8 mouse cellular contexts compared by ENCODE assay signal in genomic region chr8:84973803-84974542, GRCm38 (mm10). TPM values are rescaled to one million over a fixed set of nuclear protein-coding genes. Genes with fewer than 3 reads are reported as not detected.
A peak's percentile ranks its signal among the peaks of the same experiment; 100 is the strongest.
DNase-seq lines count a peak whose midpoint lies in the region; ATAC-seq and TF ChIP-seq lines count a peak whose summit lies in the region.

No protein-coding gene starts in this region.

- H3K27me3 ChIP-seq in kidney, embryonic 14.5 days (ENCODE audit: control insufficient read depth, insufficient read depth, low read length), result no peaks in the 10 kb centered on the region; the same call in 1 of the 2 replicates
- no peaks in the 10 kb centered on the region for H3K27me3 ChIP-seq in liver, embryonic 11.5 days (replicated peaks; ENCODE audit: control insufficient read depth, insufficient read depth, low read length)

- H3K27ac ChIP-seq in kidney, embryonic 14.5 days (ENCODE audit: low read depth, low read length), result no peak overlapping the region
- H3K27ac ChIP-seq in ES-E14 (ENCODE audit: insufficient read depth, low read depth, low read length, poor library complexity, severe bottlenecking), result no peak overlapping the region
- no peak overlapping the region for H3K27ac ChIP-seq in bone marrow, adult 2 months (ENCODE audit: control insufficient read depth, insufficient read depth, low read depth, low read length, poor library complexity)
- peak overlapping the region; percentile 96 for H3K27ac ChIP-seq in liver, embryonic 11.5 days (ENCODE audit: low read depth, low read length)

- intact Hi-C loops in heart, postnatal 10 days (cut with DNase I), result loop anchor here (1.0 to 2.0 kb wide), 2 partner anchors 16 to 51 kb away; partner anchors contain the start of genes Asna1 and Hook2

- no peak overlapping the region for H3K4me3 ChIP-seq in kidney, embryonic 14.5 days (ENCODE audit: low read length)
- H3K4me3 ChIP-seq in ES-E14 (ENCODE audit: insufficient read depth in 1 of 2, low read depth in 1 of 2, low read length in 2 of 2, poor library complexity in 1 of 2, severe bottlenecking in 1 of 2), result no peak overlapping the region
- H3K4me3 ChIP-seq in bone marrow, adult 2 months (replicated peaks; ENCODE audit: control insufficient read depth, low read depth, low read length), result no peak overlapping the region
- peak overlapping the region; percentile 78 for H3K4me3 ChIP-seq in liver, embryonic 11.5 days (ENCODE audit: low read depth, low read length)

- WGBS in kidney, embryonic 14.5 days, result 76% methylated on average over 4 of the region's 4 CpGs
- WGBS in bone marrow, adult 2 months, result 70% methylated on average over 4 of the region's 4 CpGs
- 70% methylated on average over 4 of the region's 4 CpGs for WGBS in liver, embryonic 11.5 days

- peaks cover 38% of the 10 kb centered on the region for H3K36me3 ChIP-seq in kidney, embryonic 14.5 days (ENCODE audit: control insufficient read depth, insufficient read depth, low read length)
- H3K36me3 ChIP-seq in ES-E14 (ENCODE audit: control insufficient read depth, insufficient read depth, low read length, poor library complexity, severe bottlenecking), result peaks cover 15% of the 10 kb centered on the region
- peaks cover 38% of the 10 kb centered on the region for H3K36me3 ChIP-seq in liver, embryonic 11.5 days (ENCODE audit: control insufficient read depth, insufficient read depth, low read length)

- peaks cover 36% of the 10 kb centered on the region for H3K4me1 ChIP-seq in kidney, embryonic 14.5 days (ENCODE audit: control insufficient read depth, insufficient read depth, low read length)
- peaks cover 3 to 4% of the 10 kb centered on the region in 2 experiments; a peak in 2 of 4 replicates for H3K4me1 ChIP-seq in ES-E14 (ENCODE audit: control insufficient read depth in 2 of 2, insufficient read depth in 2 of 2, low read length in 2 of 2, poor library complexity in 1 of 2)
- peaks cover 3% of the 10 kb centered on the region; the same call in 1 of the 2 replicates for H3K4me1 ChIP-seq in bone marrow, adult 2 months (ENCODE audit: control insufficient read depth, insufficient read depth, low read length)
- H3K4me1 ChIP-seq in liver, embryonic 11.5 days (replicated peaks; ENCODE audit: control insufficient read depth, insufficient read depth, low read length), result peaks cover 54% of the 10 kb centered on the region

- DNase-seq in kidney, adult 11 months, result peak; percentile 74
- no peak for DNase-seq in ES-E14 (ENCODE audit: low read depth, low spot score)
- DNase-seq in heart, postnatal 10 days, result peak; percentile 78 to 82
- no peak for DNase-seq in liver, embryonic 11.5 days (ENCODE audit: low spot score)
- peak; percentile 82 for DNase-seq in retina, embryonic 14.5 days (ENCODE audit: low spot score)
- DNase-seq in urinary bladder, postnatal 25 days (ENCODE audit: low spot score), result no peak

- TF ChIP-seq CTCF in bone marrow, adult 2 months (IDR thresholded peaks at IDR 0.05; ENCODE audit: control insufficient read depth, insufficient read depth, low read length), result peak; percentile 86

- H3K9ac ChIP-seq in kidney, embryonic 14.5 days (ENCODE audit: low read depth, low read length), result no peak overlapping the region
- no peak overlapping the region for H3K9ac ChIP-seq in ES-E14 (ENCODE audit: insufficient read depth, low read depth, low read length, poor library complexity, severe bottlenecking)
- peak overlapping the region; percentile 32; the same call in 1 of the 2 replicates for H3K9ac ChIP-seq in liver, embryonic 11.5 days (ENCODE audit: low read depth, low read length)

- no peak; the same call in 1 of the 2 replicates for ATAC-seq in kidney, embryonic 14.5 days (ENCODE audit: low FRiP score, low TSS enrichment)
- no peak for ATAC-seq in liver, embryonic 11.5 days (replicated peaks; ENCODE audit: low FRiP score)

- no peaks in the 10 kb centered on the region for H3K9me3 ChIP-seq in kidney, embryonic 14.5 days (ENCODE audit: control insufficient read depth, low read length)
- no peaks in the 10 kb centered on the region for H3K9me3 ChIP-seq in ES-E14 (ENCODE audit: control insufficient read depth, insufficient read depth, low read depth, low read length)
- no peaks in the 10 kb centered on the region for H3K9me3 ChIP-seq in liver, embryonic 11.5 days (ENCODE audit: control insufficient read depth, low read length)

- no peak overlapping the region for H3K4me2 ChIP-seq in kidney, embryonic 14.5 days (replicated peaks; ENCODE audit: low read depth, low read length)
- H3K4me2 ChIP-seq in liver, embryonic 11.5 days, result peak overlapping the region; percentile 99

- in situ Hi-C loops in ES-E14 (cut with MboI; ENCODE audit: low sequenced_read_pairs in 2 of 2, unreplicated experiment in 2 of 2), result loop anchor here in 1 of 2 experiments (25.0 kb wide), 1 partner anchor 438 kb away; no protein-coding TSS in a partner anchor

- TF ChIP-seq POLR2A in bone marrow, adult 2 months (IDR thresholded peaks at IDR 0.05; ENCODE audit: borderline replicate concordance, control insufficient read depth, low read depth, low read length), result no peak

TF ChIP-seq in ES-E14, 5 proteins besides CTCF, POLR2A, EP300 and RAD21:
- no peak for TF ChIP-seq HCFC1 (IDR thresholded peaks at IDR 0.05; ENCODE audit: borderline replicate concordance, insufficient read depth, low read length)
- no peak for TF ChIP-seq ZNF384 (IDR thresholded peaks at IDR 0.05; ENCODE audit: low read depth, low read length)
- peak; percentile 45; the same call in 1 of the 2 replicates for TF ChIP-seq ZC3H11A (IDR thresholded peaks at IDR 0.05; ENCODE audit: borderline replicate concordance, low read depth, low read length)
- TF ChIP-seq MAFK (IDR thresholded peaks at IDR 0.05; ENCODE audit: insufficient read depth, low read depth, low read length), result no peak

RNA-seq across cellular contexts. Expression of gene Rnaseh2a, which starts 4.4 kb away (rescaled TPM):
- 143 and 154 TPM in 2 replicates for polyA plus RNA-seq in kidney, embryonic 14.5 days (2014; fragmentation: Nextera tagmentation; extraction: Ambion mirVana)
- 160 and 174 TPM in 2 replicates for total RNA-seq in ES-E14 (2012; rRNA removed)
- 40.8 and 54.9 TPM in 2 replicates for polyA plus RNA-seq in bone marrow, adult 2 months (2011; ENCODE audit: insufficient read depth, insufficient read length, low replicate concordance, missing spikeins)
- 10 to 100 TPM; 53.4 to 55.4 TPM for total RNA-seq in heart, postnatal 10 days (2021)
- polyA plus RNA-seq in liver, embryonic 11.5 days (2014; fragmentation: Nextera tagmentation; extraction: Ambion mirVana), result 195 and 197 TPM in 2 replicates

RNA-seq across cellular contexts. Expression of gene Junb, which starts 4.5 kb away (rescaled TPM):
- 7.3 and 10.0 TPM in 2 replicates for polyA plus RNA-seq in kidney, embryonic 14.5 days (2014; fragmentation: Nextera tagmentation; extraction: Ambion mirVana)
- 53.8 and 57.6 TPM in 2 replicates for total RNA-seq in ES-E14 (2012; rRNA removed)
- polyA plus RNA-seq in bone marrow, adult 2 months (2011; ENCODE audit: insufficient read depth, insufficient read length, low replicate concordance, missing spikeins), result 11.1 and 18.4 TPM in 2 replicates
- 10 to 100 TPM; 12.6 to 12.7 TPM for total RNA-seq in heart, postnatal 10 days (2021)
- 21.1 and 23.2 TPM in 2 replicates for polyA plus RNA-seq in liver, embryonic 11.5 days (2014; fragmentation: Nextera tagmentation; extraction: Ambion mirVana)

RNA-seq across cellular contexts. Expression of gene Prdx2, which starts 4.6 kb away (rescaled TPM):
- 965 and 1,048 TPM in 2 replicates for polyA plus RNA-seq in kidney, embryonic 14.5 days (2014; fragmentation: Nextera tagmentation; extraction: Ambion mirVana)
- total RNA-seq in ES-E14 (2012; rRNA removed), result 259 and 328 TPM in 2 replicates
- polyA plus RNA-seq in bone marrow, adult 2 months (2011; ENCODE audit: insufficient read depth, insufficient read length, low replicate concordance, missing spikeins), result 1,113 and 1,804 TPM in 2 replicates
- total RNA-seq in heart, postnatal 10 days (2021), result 100 to 1,000 TPM; 689 to 769 TPM
- 1,398 and 1,409 TPM in 2 replicates for polyA plus RNA-seq in liver, embryonic 11.5 days (2014; fragmentation: Nextera tagmentation; extraction: Ambion mirVana)

RNA-seq across cellular contexts. Expression of gene Gm49661, which starts 4.7 kb away (rescaled TPM):
- polyA plus RNA-seq in kidney, embryonic 14.5 days (2014; fragmentation: Nextera tagmentation; extraction: Ambion mirVana), result not detected in 2 replicates
- not detected in 2 replicates for total RNA-seq in ES-E14 (2012; rRNA removed)
- polyA plus RNA-seq in bone marrow, adult 2 months (2011; ENCODE audit: insufficient read depth, insufficient read length, low replicate concordance, missing spikeins), result not detected in 2 replicates
- 1 to 10 TPM in 1 of 2 experiments, not detected in 1; 1.6 TPM for total RNA-seq in heart, postnatal 10 days (2021)
- polyA plus RNA-seq in liver, embryonic 11.5 days (2014; fragmentation: Nextera tagmentation; extraction: Ambion mirVana), result not detected in 2 replicates

RNA-seq across cellular contexts. Expression of gene Hook2, which starts 16.4 kb away (rescaled TPM):
- polyA plus RNA-seq in kidney, embryonic 14.5 days (2014; fragmentation: Nextera tagmentation; extraction: Ambion mirVana), result 14.6 and 18.7 TPM in 2 replicates
- 28.6 and 52.9 TPM in 2 replicates for total RNA-seq in ES-E14 (2012; rRNA removed)
- 3.5 and 7.3 TPM in 2 replicates for polyA plus RNA-seq in bone marrow, adult 2 months (2011; ENCODE audit: insufficient read depth, insufficient read length, low replicate concordance, missing spikeins)
- total RNA-seq in heart, postnatal 10 days (2021), result 1 to 10 TPM; 1.8 to 2.3 TPM
- polyA plus RNA-seq in liver, embryonic 11.5 days (2014; fragmentation: Nextera tagmentation; extraction: Ambion mirVana), result 15.5 and 16.7 TPM in 2 replicates

Comparison
In these comparisons a context has a peak if more than half of its experiments do, and no peak if none do; other contexts are left out.
1. DNase-seq: peak in kidney, adult 11 months (single experiment), heart, postnatal 10 days (2 of 2) and retina, embryonic 14.5 days (single experiment); none in ES-E14 (single experiment), liver, embryonic 11.5 days (single experiment) and urinary bladder, postnatal 25 days (single experiment).